Mouse (Mus musculus) E14TG2a.4 (cell line): Measurements from ENCODE around the gene Smtnl1.

Experiments used
- CTCF ChIP-seq: conservative IDR thresholded peaks from 2 replicates; pipeline ENCODE4 v1.5.1; 2014; ENCODE audit warnings: low read length
- NANOG ChIP-seq: IDR thresholded peaks from 2 replicates; pipeline ENCODE4 v1.6.1; 2014; ENCODE audit warnings: borderline replicate concordance, low read length, mixed read lengths

- TF ChIP-seq CTCF (no peak), NANOG (no peak)
Measured at GRCm38 (mm10) chr2:84843654-84844053, 21.2 kb upstream of the Smtnl1 start.
